Mouse (Mus musculus): ENCODE measurements at regions not wholly inside any gene's neighbourhood (a gene's known extent, or its start where the extent isn't known, plus 50 kb on each side); places are given as distances from the start of the nearest gene placed in this dataset.

DNA sequence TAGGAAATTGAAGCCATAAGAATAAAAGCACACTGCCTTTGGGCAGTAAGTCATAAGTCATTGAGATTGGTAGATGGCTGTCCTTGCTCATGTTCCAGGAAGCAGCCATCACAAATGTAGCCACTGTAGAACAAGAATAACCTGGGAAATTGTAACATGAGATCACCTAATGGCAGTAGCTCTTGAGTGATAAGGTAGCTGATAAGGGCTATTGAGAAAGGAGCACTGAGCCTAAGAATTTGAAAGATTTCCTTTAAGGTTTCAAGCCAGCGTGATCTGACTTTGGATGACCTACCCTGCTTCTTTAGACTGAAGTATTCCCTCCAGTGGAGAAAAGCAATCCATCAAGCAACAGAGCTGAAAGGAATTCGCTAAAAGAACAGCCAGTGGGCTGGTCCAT, 117.8 kb upstream of the Ppp2r3a start:
- no peak for TF ChIP-seq POLR2A (IDR thresholded peaks at IDR 0.05; ENCODE audit: extremely low read depth, insufficient read depth, low read length)
- no peak for TF ChIP-seq CTCF (IDR thresholded peaks at IDR 0.05; ENCODE audit: extremely low read depth, insufficient read depth, low read length)

All from cortical plate, adult 2 months (tissue).